Mouse (Mus musculus): ENCODE results near the gene Nxn. TPM values are rescaled to one million over a fixed set of nuclear protein-coding genes. Genes with fewer than 3 reads are reported as not detected.
A peak's percentile ranks its signal among the peaks of the same experiment; 100 is the strongest.

Nxn gene
- polyA plus RNA-seq, 1 experiment from 2014 or later, result 74.8 TPM

DNA sequence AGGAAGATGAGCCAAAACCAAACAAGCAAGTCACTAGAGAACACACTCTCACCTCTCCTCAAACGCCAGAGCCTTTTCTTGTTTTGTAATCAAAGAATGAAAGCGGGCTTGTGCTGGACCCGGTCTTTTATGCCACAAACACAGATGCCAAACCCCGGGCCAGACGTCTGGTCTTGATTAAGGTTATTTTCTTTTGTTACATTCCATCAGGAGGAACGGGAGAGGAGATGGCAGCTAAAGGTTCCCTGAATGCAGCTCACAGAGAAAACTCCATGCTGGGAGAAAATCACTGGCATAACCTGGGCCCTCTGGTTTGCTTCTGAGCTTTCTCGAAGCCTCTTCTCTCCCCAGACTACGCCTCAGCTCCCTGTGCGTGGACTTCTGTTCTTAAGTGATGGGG, 55.9 kb downstream of the Nxn start:
- Histone ChIP-seq H3K4me2 (replicated peaks) (peak overlapping the region; percentile 21; the same call in 1 of the 2 replicates), H3K9ac (no peak overlapping the region)

DNA sequence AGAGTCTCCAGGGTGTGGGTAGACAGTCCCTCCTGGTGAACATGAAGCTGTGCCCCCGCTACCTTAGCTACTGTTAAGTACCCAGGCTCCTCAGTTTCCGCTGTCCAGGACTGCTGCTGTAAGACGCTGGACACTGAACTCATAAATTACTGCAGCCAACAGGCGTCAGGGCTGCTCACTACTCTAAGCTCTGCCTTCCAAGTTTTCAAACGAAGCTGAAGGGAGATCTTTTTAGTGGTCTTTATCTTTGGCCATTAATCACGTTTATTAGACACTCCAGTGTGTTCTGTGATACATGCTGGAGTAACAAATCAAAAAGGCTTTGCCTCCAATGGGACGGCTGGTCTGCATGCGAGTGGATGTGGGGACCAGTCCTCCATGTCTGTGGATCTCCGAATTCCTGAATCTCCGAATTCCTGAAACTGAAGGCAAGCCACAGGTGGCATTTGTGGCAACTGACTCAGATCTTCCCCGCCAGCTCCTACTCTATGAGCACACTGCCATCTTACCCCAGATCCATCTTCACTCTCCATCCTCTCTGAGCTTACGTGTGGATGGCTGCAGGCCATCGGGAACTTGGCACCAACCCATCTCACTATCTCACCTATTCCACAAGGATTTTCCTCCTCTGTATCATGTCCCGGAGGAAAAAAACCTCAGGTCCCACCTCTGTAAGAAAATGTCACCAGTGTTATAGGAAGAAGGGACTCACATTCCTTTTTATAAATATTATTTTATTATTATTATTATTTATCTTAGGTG, 56.9 kb downstream of the Nxn start:
- Histone ChIP-seq H3K27ac (replicated peaks) (peak overlapping the region; percentile 86), H3K4me3 (replicated peaks) (no peak overlapping the region), H3K9ac (no peak overlapping the region), H3K27me3 (no peaks in the 10 kb centered on the region), H3K4me1 (peaks cover 68% of the 10 kb centered on the region), H3K4me2 (replicated peaks) (no peak overlapping the region), H3K36me3 (no peaks in the 10 kb centered on the region), H3K9me3 (replicated peaks) (no peaks in the 10 kb centered on the region)
- no peak for ATAC-seq (ENCODE audit: insufficient number of reproducible peaks, low FRiP score, low TSS enrichment, low read depth)
- WGBS, result 71% methylated on average over 14 of the region's 14 CpGs

More for the DNA sequence above, 55.9 kb downstream of the Nxn start:
- ATAC-seq (ENCODE audit: insufficient number of reproducible peaks, low FRiP score, low TSS enrichment, low read depth), result no peak
- H3K4me1 ChIP-seq, result peaks cover 59% of the 10 kb centered on the region
- H3K27me3 ChIP-seq, result no peaks in the 10 kb centered on the region
- peak overlapping the region; percentile 86 for H3K27ac ChIP-seq (replicated peaks)
- WGBS, result 23% methylated on average over 9 of the region's 9 CpGs
- H3K4me3 ChIP-seq (replicated peaks), result no peak overlapping the region
- H3K9me3 ChIP-seq (replicated peaks), result no peaks in the 10 kb centered on the region
- no peaks in the 10 kb centered on the region for H3K36me3 ChIP-seq

DNA sequence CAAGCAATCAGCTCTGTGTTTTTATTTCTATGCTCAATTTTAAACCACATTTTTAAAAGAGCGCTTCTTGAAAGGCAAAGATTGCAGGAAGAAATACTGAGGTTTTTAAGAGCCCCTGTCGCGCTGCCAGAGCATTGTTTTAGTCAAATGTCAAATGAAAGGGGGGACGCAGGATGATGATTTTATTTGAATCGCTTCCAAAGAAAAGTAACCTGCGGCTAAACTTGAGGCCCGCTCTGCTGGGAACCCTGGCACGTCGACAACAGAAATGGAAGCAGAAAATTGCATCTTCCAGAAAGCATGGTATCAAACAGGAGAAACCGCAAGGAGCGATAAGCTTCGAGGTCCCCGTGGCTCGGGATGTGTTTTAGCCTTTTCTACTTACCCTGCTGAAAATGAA, 57.8 kb downstream of the Nxn start:
- Histone ChIP-seq H3K4me2 (replicated peaks) (peak overlapping the region; percentile 12; the same call in 1 of the 2 replicates), H3K36me3 (no peaks in the 10 kb centered on the region), H3K27me3 (no peaks in the 10 kb centered on the region), H3K4me3 (replicated peaks) (no peak overlapping the region), H3K27ac (replicated peaks) (peak overlapping the region; percentile 75), H3K9ac (no peak overlapping the region), H3K9me3 (replicated peaks) (no peaks in the 10 kb centered on the region), H3K4me1 (peaks cover 70% of the 10 kb centered on the region)
- 22% methylated on average over 14 of the region's 14 CpGs for WGBS
- ATAC-seq (ENCODE audit: insufficient number of reproducible peaks, low FRiP score, low TSS enrichment, low read depth), result no peak

DNA sequence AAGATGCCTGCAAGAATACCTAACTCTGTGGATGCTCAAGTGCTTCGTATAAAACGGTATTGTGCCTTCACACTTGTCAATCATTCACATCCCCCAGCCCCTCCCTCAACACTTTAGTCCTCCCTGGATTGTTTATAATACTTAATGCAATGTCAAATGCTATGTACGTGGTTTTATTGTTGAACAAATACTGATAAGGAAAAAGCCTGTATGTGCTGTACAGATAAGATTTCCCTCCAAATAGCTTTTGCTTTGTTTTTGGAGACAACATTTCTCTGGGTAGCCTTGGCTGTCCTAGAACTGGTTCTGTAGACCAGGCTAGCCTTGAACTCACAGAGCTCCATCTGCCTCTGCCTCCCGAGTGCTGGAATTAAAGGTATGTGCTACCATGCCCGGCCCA, 59.1 kb downstream of the Nxn start:
- Histone ChIP-seq H3K9ac (no peak overlapping the region), H3K9me3 (replicated peaks) (no peaks in the 10 kb centered on the region), H3K27me3 (no peaks in the 10 kb centered on the region), H3K27ac (replicated peaks) (peak overlapping the region; percentile 75), H3K36me3 (no peaks in the 10 kb centered on the region), H3K4me3 (replicated peaks) (no peak overlapping the region), H3K4me1 (peaks cover 81% of the 10 kb centered on the region), H3K4me2 (replicated peaks) (no peak overlapping the region)
- no peak for ATAC-seq (ENCODE audit: insufficient number of reproducible peaks, low FRiP score, low TSS enrichment, low read depth)
- WGBS, result 57% methylated on average over 5 of the region's 5 CpGs

DNA sequence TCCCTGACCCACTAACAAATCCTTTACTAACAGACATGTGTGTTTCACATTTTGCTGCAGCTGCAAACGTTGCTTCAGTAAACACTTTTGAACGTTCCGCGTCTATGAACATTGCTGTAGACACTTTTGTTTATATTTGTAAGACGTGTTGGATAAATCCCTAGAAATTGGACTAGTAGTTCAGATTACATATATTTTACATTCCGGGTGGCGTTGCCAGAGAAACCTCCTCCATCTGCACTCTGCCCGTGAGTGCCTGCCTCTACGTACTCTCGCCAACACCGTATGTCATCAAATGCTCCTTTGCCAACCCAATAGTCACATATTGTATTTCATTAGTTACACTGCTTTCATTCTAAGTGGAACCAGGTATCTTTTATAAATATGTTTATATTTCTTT, 59.8 kb downstream of the Nxn start:
- no peaks in the 10 kb centered on the region for H3K36me3 ChIP-seq
- peak overlapping the region; percentile 89 for H3K27ac ChIP-seq (replicated peaks)
- H3K4me1 ChIP-seq, result peaks cover 84% of the 10 kb centered on the region
- H3K9ac ChIP-seq, result no peak overlapping the region
- 0 out of 2 replicates have a peak overlapping the region, but pooled peaks have one; percentile 4 for H3K4me2 ChIP-seq (replicated peaks)
- 25% methylated on average over 11 of the region's 11 CpGs for WGBS
- no peak; the same call in 1 of the 2 replicates for ATAC-seq (ENCODE audit: insufficient number of reproducible peaks, low FRiP score, low TSS enrichment, low read depth)
- H3K9me3 ChIP-seq (replicated peaks), result no peaks in the 10 kb centered on the region
- no peak overlapping the region for H3K4me3 ChIP-seq (replicated peaks)
- H3K27me3 ChIP-seq, result no peaks in the 10 kb centered on the region

DNA sequence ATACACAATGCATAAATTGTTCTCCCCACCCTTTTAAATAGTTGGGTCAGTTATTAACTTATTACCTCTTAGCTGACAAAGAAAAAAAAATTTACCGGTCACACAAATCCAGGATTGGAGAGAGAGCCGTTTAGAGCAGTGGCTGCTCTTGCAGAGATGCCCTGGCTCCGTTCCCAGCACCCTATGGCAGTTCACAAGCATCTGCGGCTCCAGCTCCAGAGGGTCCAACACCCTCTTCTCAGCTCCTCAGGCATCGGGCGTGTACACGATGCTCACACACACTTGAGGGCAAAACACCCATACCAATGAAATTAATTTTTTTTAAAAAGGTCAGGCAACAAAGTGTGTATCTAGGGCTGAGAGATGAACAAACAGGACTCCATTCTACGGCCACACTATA, 60.3 kb downstream of the Nxn start:
- Histone ChIP-seq H3K4me1 (peaks cover 82% of the 10 kb centered on the region), H3K36me3 (no peaks in the 10 kb centered on the region), H3K4me3 (replicated peaks) (no peak overlapping the region), H3K27me3 (no peaks in the 10 kb centered on the region), H3K9me3 (replicated peaks) (no peaks in the 10 kb centered on the region), H3K4me2 (replicated peaks) (0 out of 2 replicates have a peak overlapping the region, but pooled peaks have one; percentile 4), H3K9ac (no peak overlapping the region), H3K27ac (replicated peaks) (peak overlapping the region; percentile 89)
- no peak for ATAC-seq (ENCODE audit: insufficient number of reproducible peaks, low FRiP score, low TSS enrichment, low read depth)
- 51% methylated on average over 8 of the region's 8 CpGs for WGBS

DNA sequence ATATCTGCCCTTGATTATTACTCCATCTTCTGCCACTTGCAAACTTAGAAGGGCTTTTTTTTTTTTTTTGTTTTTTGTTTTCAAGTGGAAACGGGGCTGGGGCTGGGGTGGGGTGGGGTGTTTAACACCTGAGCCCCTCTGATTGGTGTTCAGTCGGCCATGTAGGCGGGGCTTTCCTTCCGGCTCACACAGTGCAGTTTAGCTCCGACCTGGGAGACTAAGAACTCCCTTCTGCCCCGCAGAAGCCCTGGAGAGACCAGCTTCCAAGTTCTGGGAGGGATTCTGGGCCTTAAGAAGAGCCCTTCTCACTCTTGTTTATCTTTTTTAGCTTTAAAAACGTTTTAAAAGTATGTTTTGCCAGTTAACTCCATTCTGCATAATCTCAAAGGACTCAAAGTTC, 61.2 kb downstream of the Nxn start:
- no peak for ATAC-seq (ENCODE audit: insufficient number of reproducible peaks, low FRiP score, low TSS enrichment, low read depth)
- Histone ChIP-seq H3K36me3 (no peaks in the 10 kb centered on the region), H3K4me1 (peaks cover 78% of the 10 kb centered on the region), H3K9me3 (replicated peaks) (no peaks in the 10 kb centered on the region), H3K4me3 (replicated peaks) (no peak overlapping the region), H3K9ac (no peak overlapping the region), H3K27me3 (no peaks in the 10 kb centered on the region), H3K4me2 (replicated peaks) (peak overlapping the region; percentile 27; the same call in 1 of the 2 replicates), H3K27ac (replicated peaks) (peak overlapping the region; percentile 89)
- WGBS, result 2% methylated on average over 7 of the region's 7 CpGs

DNA sequence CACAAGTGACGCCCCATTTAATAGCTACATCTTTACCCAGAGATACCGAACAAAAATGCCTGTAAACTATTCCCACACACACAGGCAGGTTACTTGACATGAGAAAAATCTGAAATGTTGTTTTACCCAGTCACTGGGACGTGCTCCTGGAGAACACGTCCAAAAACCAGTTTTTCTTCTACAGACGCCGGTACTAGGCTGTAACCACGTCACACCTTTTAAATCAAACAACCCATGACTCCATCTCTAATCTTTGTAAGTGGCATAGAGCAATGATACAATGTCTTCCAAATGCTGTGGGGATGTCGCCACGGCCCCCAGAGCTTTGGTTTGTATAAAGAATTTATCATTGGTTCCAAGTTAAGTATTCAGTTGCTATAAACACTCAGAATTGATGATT, 61.7 kb downstream of the Nxn start:
- no peaks in the 10 kb centered on the region for H3K36me3 ChIP-seq
- 40% methylated on average over 9 of the region's 9 CpGs for WGBS
- peak overlapping the region; percentile 27; the same call in 1 of the 2 replicates for H3K4me2 ChIP-seq (replicated peaks)
- H3K9me3 ChIP-seq (replicated peaks), result no peaks in the 10 kb centered on the region
- peak overlapping the region; percentile 89 for H3K27ac ChIP-seq (replicated peaks)
- no peak overlapping the region for H3K9ac ChIP-seq
- ATAC-seq (ENCODE audit: insufficient number of reproducible peaks, low FRiP score, low TSS enrichment, low read depth), result no peak
- H3K4me1 ChIP-seq, result peaks cover 78% of the 10 kb centered on the region
- H3K27me3 ChIP-seq, result no peaks in the 10 kb centered on the region
- no peak overlapping the region for H3K4me3 ChIP-seq (replicated peaks)

DNA sequence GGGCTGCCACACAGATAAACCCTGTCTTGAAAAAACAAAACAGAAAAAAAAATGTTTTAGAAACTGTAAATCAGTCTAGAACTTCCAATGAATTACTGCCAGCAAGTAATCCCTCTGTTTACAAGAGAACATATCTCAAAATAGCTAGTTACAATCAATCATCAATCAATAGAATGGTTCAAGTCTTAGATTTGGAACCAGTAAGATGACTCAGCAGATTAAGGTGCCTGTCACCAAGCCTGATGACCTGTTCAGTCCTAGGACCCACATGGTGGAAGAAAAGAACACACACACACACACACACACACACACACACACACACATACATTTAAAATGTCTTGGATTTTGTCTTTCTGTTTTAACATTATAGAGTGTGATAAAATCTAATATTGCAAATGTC, 62.7 kb downstream of the Nxn start:
- Histone ChIP-seq H3K36me3 (no peaks in the 10 kb centered on the region), H3K4me2 (replicated peaks) (no peak overlapping the region), H3K27ac (replicated peaks) (0 out of 2 replicates have a peak overlapping the region, but pooled peaks have one; percentile 89), H3K4me3 (replicated peaks) (no peak overlapping the region), H3K9ac (no peak overlapping the region), H3K9me3 (replicated peaks) (no peaks in the 10 kb centered on the region), H3K4me1 (peaks cover 73% of the 10 kb centered on the region), H3K27me3 (no peaks in the 10 kb centered on the region)
- no peak for ATAC-seq (ENCODE audit: insufficient number of reproducible peaks, low FRiP score, low TSS enrichment, low read depth)

DNA sequence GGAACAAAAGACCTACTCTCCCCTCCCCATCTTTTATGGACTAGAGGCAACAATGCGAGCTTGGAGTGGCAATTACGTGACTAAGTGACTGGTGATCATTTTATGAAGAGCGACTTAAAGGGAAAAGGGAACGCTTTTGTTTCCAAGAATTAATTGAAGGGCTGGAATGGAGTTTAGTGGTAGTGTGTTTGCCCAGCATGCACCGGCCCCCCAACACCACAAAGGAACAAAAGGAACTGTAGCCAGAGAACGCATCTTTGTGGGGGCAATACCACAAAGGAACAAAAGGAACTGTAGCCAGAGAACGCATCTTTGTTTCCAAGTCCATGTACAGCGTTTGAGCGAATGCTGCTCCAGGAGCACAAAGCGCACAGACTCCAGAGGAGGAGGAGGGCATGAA, 64.0 kb downstream of the Nxn start:
- H3K9me3 ChIP-seq (replicated peaks), result no peaks in the 10 kb centered on the region
- no peak overlapping the region for H3K4me3 ChIP-seq (replicated peaks)
- H3K4me1 ChIP-seq, result peaks cover 72% of the 10 kb centered on the region
- no peak overlapping the region for H3K9ac ChIP-seq
- ATAC-seq (ENCODE audit: insufficient number of reproducible peaks, low FRiP score, low TSS enrichment, low read depth), result no peak
- H3K4me2 ChIP-seq (replicated peaks), result no peak overlapping the region
- no peaks in the 10 kb centered on the region for H3K36me3 ChIP-seq
- H3K27me3 ChIP-seq, result no peaks in the 10 kb centered on the region
- 74% methylated on average over 10 of the region's 10 CpGs for WGBS
- H3K27ac ChIP-seq (replicated peaks), result 0 out of 2 replicates have a peak overlapping the region, but pooled peaks have one; percentile 61

DNA sequence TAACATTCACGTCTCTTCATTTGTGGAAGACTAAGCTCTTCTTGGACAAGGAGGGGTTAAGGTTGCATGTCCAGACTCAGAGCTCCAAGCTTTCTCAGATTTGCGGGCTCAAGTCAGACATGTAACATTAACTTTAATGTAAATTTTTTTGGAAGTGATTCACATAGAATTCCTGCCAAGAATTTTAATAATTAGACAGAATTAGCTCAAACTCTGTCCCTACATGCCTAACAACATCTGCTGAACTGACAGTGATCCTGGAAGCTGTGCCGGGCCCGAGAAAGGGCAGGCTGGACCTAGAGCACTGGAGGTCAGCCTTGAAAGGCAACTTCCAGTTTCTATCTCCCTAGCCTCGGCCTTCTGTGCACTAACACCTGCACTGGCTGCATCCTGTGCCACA, 66.7 kb downstream of the Nxn start:
- H3K9me3 ChIP-seq (replicated peaks), result no peaks in the 10 kb centered on the region
- H3K27ac ChIP-seq (replicated peaks), result peak overlapping the region; percentile 77
- ATAC-seq (ENCODE audit: insufficient number of reproducible peaks, low FRiP score, low TSS enrichment, low read depth), result no peak
- H3K4me2 ChIP-seq (replicated peaks), result 0 out of 2 replicates have a peak overlapping the region, but pooled peaks have one; percentile 2
- no peak overlapping the region for H3K9ac ChIP-seq
- H3K36me3 ChIP-seq, result no peaks in the 10 kb centered on the region
- H3K4me3 ChIP-seq (replicated peaks), result no peak overlapping the region; the same call in 1 of the 2 replicates
- no peaks in the 10 kb centered on the region for H3K27me3 ChIP-seq
- WGBS, result 21% methylated on average over 5 of the region's 5 CpGs
- H3K4me1 ChIP-seq, result peaks cover 67% of the 10 kb centered on the region
